9 mouse cellular contexts compared by ENCODE assay signal in the genomic region with DNA sequence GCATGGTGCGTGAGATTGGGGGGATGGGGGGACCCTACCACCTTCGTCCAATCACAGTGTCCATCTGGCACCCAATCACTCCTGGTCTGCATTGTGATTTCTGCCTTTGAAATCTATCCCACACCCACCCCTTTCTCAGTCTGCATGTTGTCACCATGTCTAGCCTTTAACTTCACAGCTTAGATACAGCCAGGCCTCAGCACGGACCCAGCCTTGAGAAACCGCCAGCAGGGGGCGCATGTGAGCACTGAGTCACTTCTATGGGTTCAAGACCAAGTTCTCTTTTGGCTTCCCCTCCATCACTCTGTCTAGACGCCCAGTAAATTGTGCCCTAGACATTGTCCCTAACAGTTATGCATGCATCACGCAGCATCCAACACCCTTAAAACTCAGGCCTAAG. TPM values are rescaled to one million over a fixed set of nuclear protein-coding genes. Genes with fewer than 3 reads are reported as not detected.
A peak's percentile ranks its signal among the peaks of the same experiment; 100 is the strongest.
DNase-seq lines count a peak whose midpoint lies in the region; ATAC-seq and TF ChIP-seq lines count a peak whose summit lies in the region.
"Had no signal": no experiment of that assay in that cellular context is flagged by ENCODE, and none has a peak within 500 bp of the region (broad histone marks: within the 10 kb centered on the region; RNA-seq: fewer than 3 reads in every experiment).

No protein-coding gene starts in this region.

- no peak overlapping the region for H3K4me2 ChIP-seq in neural tube, embryonic 15.5 days

- H3K9ac ChIP-seq in neural tube, embryonic 15.5 days (replicated peaks) = no peak overlapping the region

- no peaks in the 10 kb centered on the region for H3K9me3 ChIP-seq in neural tube, embryonic 15.5 days (replicated peaks)

- no peak for TF ChIP-seq POLR2A in cerebellum, adult 2 months (IDR thresholded peaks at IDR 0.05; ENCODE audit: borderline replicate concordance, insufficient read depth, low read length)
- TF ChIP-seq POLR2A in lung, adult 2 months (IDR thresholded peaks at IDR 0.05; ENCODE audit: borderline replicate concordance, extremely low read depth, low read depth, low read length) = no peak

- WGBS in neural tube, embryonic 15.5 days = 39% methylated on average over 7 of the region's 7 CpGs
- 31% methylated on average over 7 of the region's 7 CpGs for WGBS in cerebellum, adult 2 months
- 38% methylated on average over 7 of the region's 7 CpGs for WGBS in lung, adult 2 months

- H3K36me3 ChIP-seq in neural tube, embryonic 15.5 days = peaks cover 49% of the 10 kb centered on the region

- H3K4me1 ChIP-seq in neural tube, embryonic 15.5 days = peaks cover 34% of the 10 kb centered on the region
- H3K4me1 ChIP-seq in cerebellum, adult 2 months (ENCODE audit: control insufficient read depth, insufficient read depth, low read length) = peaks cover 5% of the 10 kb centered on the region
- peaks cover 6% of the 10 kb centered on the region for H3K4me1 ChIP-seq in lung, adult 2 months (ENCODE audit: control insufficient read depth, insufficient read depth, low read length)

- H3K27ac ChIP-seq in neural tube, embryonic 15.5 days (replicated peaks) = no peak overlapping the region
- H3K27ac ChIP-seq in cerebellum, adult 2 months (ENCODE audit: insufficient read depth, low read length) = no peak overlapping the region

- DNase-seq in adrenal gland, adult (ENCODE audit: inconsistent age in 2 of 2, low spot score in 1 of 2) = peak; percentile 64 to 91
- no peak for DNase-seq in adrenal gland, adult 8-10 months
- peak; percentile 65 for DNase-seq in neural tube, embryonic 10.5 days (ENCODE audit: extremely low spot score, low spot score)
- peak; percentile 55 to 75 for DNase-seq in cerebellum, adult 2 months
- DNase-seq in gastrocnemius, postnatal 14 days = peak; percentile 69
- DNase-seq in lung, adult 2 months = peak; percentile 74
- peak; percentile 46 to 65 for DNase-seq in spleen, postnatal 36 days (ENCODE audit: low spot score in 2 of 2)

- TF ChIP-seq CTCF in cerebellum, adult 2 months (IDR thresholded peaks at IDR 0.05; ENCODE audit: borderline replicate concordance, insufficient read depth, low read depth, low read length) = peak; percentile 81
- TF ChIP-seq CTCF in lung, adult 2 months (IDR thresholded peaks at IDR 0.05; ENCODE audit: insufficient read depth, low read length) = peak; percentile 72

- intact Hi-C loops in gastrocnemius, postnatal 14 days (cut with DNase I; ENCODE audit: low total_unique reads) = loop anchor here (2.0 to 5.0 kb wide), 2 partner anchors 27 to 120 kb away; no protein-coding TSS in a partner anchor

- no peak overlapping the region for H3K4me3 ChIP-seq in neural tube, embryonic 15.5 days (replicated peaks)
- no peak overlapping the region for H3K4me3 ChIP-seq in cerebellum, adult 2 months (replicated peaks; ENCODE audit: insufficient read depth, low read depth, low read length)
- no peak overlapping the region for H3K4me3 ChIP-seq in lung, adult 2 months (replicated peaks; ENCODE audit: extremely low read depth, low read depth, low read length)

- 0 out of 2 replicates have a peak, but pooled peaks cover 2% of the 10 kb centered on the region for H3K27me3 ChIP-seq in neural tube, embryonic 15.5 days (replicated peaks)
- no peaks in the 10 kb centered on the region for H3K27me3 ChIP-seq in cerebellum, adult 2 months (ENCODE audit: control insufficient read depth, insufficient read depth, low read length)

- no peak for ATAC-seq in neural tube, embryonic 15.5 days (ENCODE audit: low FRiP score)

RNA-seq across cellular contexts. Expression of gene Sema6b, which starts 8.3 kb away (rescaled TPM):
- total RNA-seq in adrenal gland, adult 8-10 months (2022) = 10 to 100 TPM in 2 of 4 experiments, 1 to 10 TPM in 2; 6.6 to 12.7 (median 10.9) TPM
- 12.3 and 16.2 TPM in 2 replicates for polyA plus RNA-seq in neural tube, embryonic 15.5 days (2015; fragmentation: Nextera tagmentation; extraction: Ambion mirVana)
- polyA plus RNA-seq in cerebellum, adult 2 months (2012; rRNA removed) = 51.8 and 54.3 TPM in 2 replicates
- total RNA-seq in gastrocnemius, postnatal 14 days (2021) = 10 to 100 TPM in 1 of 2 experiments, 1 to 10 TPM in 1; 9.8 to 12.1 TPM
- polyA plus RNA-seq in lung, adult 2 months (2012; rRNA removed) = 12.5 and 21.2 TPM in 2 replicates

RNA-seq across cellular contexts. Expression of gene Lrg1, which starts 10.0 kb away (rescaled TPM):
- 10 to 100 TPM; 14.5 to 34.6 (median 16.4) TPM for total RNA-seq in adrenal gland, adult 8-10 months (2022)
- 0.22 and 0.63 TPM in 2 replicates for polyA plus RNA-seq in neural tube, embryonic 15.5 days (2015; fragmentation: Nextera tagmentation; extraction: Ambion mirVana)
- 0.93 and 1.6 TPM in 2 replicates for polyA plus RNA-seq in cerebellum, adult 2 months (2012; rRNA removed)
- total RNA-seq in gastrocnemius, postnatal 14 days (2021) = 1 to 10 TPM; 2.9 to 5.6 TPM
- 174 and 240 TPM in 2 replicates for polyA plus RNA-seq in lung, adult 2 months (2012; rRNA removed)

RNA-seq across cellular contexts. Expression of gene Plin5, which starts 14.4 kb away (rescaled TPM):
- 10 to 100 TPM; 20.4 to 32.6 (median 26.9) TPM for total RNA-seq in adrenal gland, adult 8-10 months (2022)
- 2.4 and 2.7 TPM in 2 replicates for polyA plus RNA-seq in neural tube, embryonic 15.5 days (2015; fragmentation: Nextera tagmentation; extraction: Ambion mirVana)
- polyA plus RNA-seq in cerebellum, adult 2 months (2012; rRNA removed) = 0.38 and 0.54 TPM in 2 replicates
- 10 to 100 TPM; 17.6 to 48.3 TPM for total RNA-seq in gastrocnemius, postnatal 14 days (2021)
- 5.5 and 8.6 TPM in 2 replicates for polyA plus RNA-seq in lung, adult 2 months (2012; rRNA removed)
- total RNA-seq: hematopoietic stem cell, adult 5-6 weeks had no signal

RNA-seq across cellular contexts. Expression of gene Plin4, which starts 22.2 kb away (rescaled TPM):
- 100 to 1,000 TPM in 1 of 4 experiments, 10 to 100 TPM in 3; 45.4 to 191 (median 87.0) TPM for total RNA-seq in adrenal gland, adult 8-10 months (2022)
- 0.09 and 0.10 TPM in 2 replicates for polyA plus RNA-seq in neural tube, embryonic 15.5 days (2015; fragmentation: Nextera tagmentation; extraction: Ambion mirVana)
- 1.1 and 1.7 TPM in 2 replicates for polyA plus RNA-seq in cerebellum, adult 2 months (2012; rRNA removed)
- total RNA-seq in gastrocnemius, postnatal 14 days (2021) = 100 to 1,000 TPM; 127 to 310 TPM
- polyA plus RNA-seq in lung, adult 2 months (2012; rRNA removed) = 25.2 and 38.9 TPM in 2 replicates
- total RNA-seq: hematopoietic stem cell, adult 5-6 weeks had no signal

RNA-seq across cellular contexts. Expression of gene Tnfaip8l1, which starts 30.5 kb away (rescaled TPM):
- total RNA-seq in adrenal gland, adult 8-10 months (2022) = 1 to 10 TPM; 2.2 to 4.2 (median 3.8) TPM
- 10.5 and 10.6 TPM in 2 replicates for polyA plus RNA-seq in neural tube, embryonic 15.5 days (2015; fragmentation: Nextera tagmentation; extraction: Ambion mirVana)
- 1.7 and 1.9 TPM in 2 replicates for polyA plus RNA-seq in cerebellum, adult 2 months (2012; rRNA removed)
- total RNA-seq in gastrocnemius, postnatal 14 days (2021) = 1 to 10 TPM; 3.5 TPM
- 3.5 and 3.6 TPM in 2 replicates for polyA plus RNA-seq in lung, adult 2 months (2012; rRNA removed)

Comparison
In these comparisons a context has a peak if more than half of its experiments do, and no peak if none do; other contexts are left out.
1. RNA of gene Lrg1, which starts 10.0 kb away (polyA plus RNA-seq): 174 to 240 TPM in lung, adult 2 months; 0.93 to 1.6 TPM in cerebellum, adult 2 months and 0.22 to 0.63 TPM in neural tube, embryonic 15.5 days; every median in the first group is over 10 times any median in the second.